Mouse (Mus musculus): ENCODE results near the gene Enho. TPM values are rescaled to one million over a fixed set of nuclear protein-coding genes. Genes with fewer than 3 reads are reported as not detected.
A peak's percentile ranks its signal among the peaks of the same experiment; 100 is the strongest.

Gene Enho
- polyA plus RNA-seq, 1 experiment from 2014 or later, result 33.7 TPM

- H3K9me3 ChIP-seq, result no peaks in the 10 kb centered on the region
- no peak overlapping the region for H3K27ac ChIP-seq
- ATAC-seq (ENCODE audit: insufficient number of reproducible peaks, insufficient read depth, low FRiP score, low TSS enrichment), result no peak
- 26% methylated on average over 6 of the region's 6 CpGs for WGBS
- H3K9ac ChIP-seq, result no peak overlapping the region
- H3K27me3 ChIP-seq, result 0 out of 2 replicates have a peak, but pooled peaks cover 5% of the 10 kb centered on the region
- peaks cover 58% of the 10 kb centered on the region for H3K4me1 ChIP-seq
- H3K4me3 ChIP-seq, result no peak overlapping the region
- no peaks in the 10 kb centered on the region for H3K36me3 ChIP-seq
- no peak overlapping the region for H3K4me2 ChIP-seq (replicated peaks)
These were observed 9.9 kb downstream of the Enho start for GRCm38 (mm10) chr4:41630196-41630595.

GRCm38 (mm10) chr4:41628202-41628927, 11.8 kb downstream of the Enho start:
- 4% methylated on average over 8 of the region's 8 CpGs for WGBS
- no peak overlapping the region for H3K4me2 ChIP-seq (replicated peaks)
- peaks cover 54% of the 10 kb centered on the region for H3K4me1 ChIP-seq
- peak overlapping the region; percentile 5; the same call in 1 of the 2 replicates for H3K9ac ChIP-seq
- H3K9me3 ChIP-seq, result no peaks in the 10 kb centered on the region
- H3K4me3 ChIP-seq, result no peak overlapping the region
- H3K27ac ChIP-seq, result peak overlapping the region; percentile 82
- peaks cover 9% of the 10 kb centered on the region; the same call in 1 of the 2 replicates for H3K27me3 ChIP-seq
- no peak; the same call in 1 of the 2 replicates for ATAC-seq (ENCODE audit: insufficient number of reproducible peaks, insufficient read depth, low FRiP score, low TSS enrichment)
- no peaks in the 10 kb centered on the region for H3K36me3 ChIP-seq

GRCm38 (mm10) chr4:41622071-41622470, 18.1 kb downstream of the Enho start:
- Histone ChIP-seq H3K27me3 (peaks cover 16% of the 10 kb centered on the region; the same call in 1 of the 2 replicates), H3K4me1 (0 out of 2 replicates have a peak, but pooled peaks cover 3% of the 10 kb centered on the region), H3K4me3 (no peak overlapping the region), H3K9me3 (no peaks in the 10 kb centered on the region), H3K36me3 (no peaks in the 10 kb centered on the region), H3K4me2 (replicated peaks) (no peak overlapping the region), H3K27ac (no peak overlapping the region), H3K9ac (no peak overlapping the region)
- no peak for ATAC-seq (ENCODE audit: insufficient number of reproducible peaks, insufficient read depth, low FRiP score, low TSS enrichment)
- WGBS, result 85% methylated on average over 14 of the region's 14 CpGs

- no peak overlapping the region for H3K27ac ChIP-seq
- H3K27me3 ChIP-seq, result peaks cover 8% of the 10 kb centered on the region; the same call in 1 of the 2 replicates
These were observed 21.0 kb downstream of the Enho start for GRCm38 (mm10) chr4:41618916-41619746.

GRCm38 (mm10) chr4:41615661-41616599, 24.2 kb downstream of the Enho start:
- no peaks in the 10 kb centered on the region for H3K9me3 ChIP-seq
- H3K4me3 ChIP-seq, result no peak overlapping the region
- 68% methylated on average over 9 of the region's 9 CpGs for WGBS
- no peak for ATAC-seq (ENCODE audit: insufficient number of reproducible peaks, insufficient read depth, low FRiP score, low TSS enrichment)
- H3K4me2 ChIP-seq (replicated peaks), result no peak overlapping the region
- H3K36me3 ChIP-seq, result no peaks in the 10 kb centered on the region
- 0 out of 2 replicates have a peak, but pooled peaks cover 3% of the 10 kb centered on the region for H3K4me1 ChIP-seq
- no peak overlapping the region for H3K9ac ChIP-seq
- H3K27ac ChIP-seq, result no peak overlapping the region
- 0 out of 2 replicates have a peak, but pooled peaks cover 8% of the 10 kb centered on the region for H3K27me3 ChIP-seq

More at GRCm38 (mm10) chr4:41618916-41619746, 21.0 kb downstream of the Enho start:
- WGBS, result 43% methylated on average over 12 of the region's 12 CpGs
- no peak overlapping the region for H3K4me2 ChIP-seq (replicated peaks)
- H3K4me1 ChIP-seq, result 0 out of 2 replicates have a peak, but pooled peaks cover 3% of the 10 kb centered on the region
- H3K36me3 ChIP-seq, result no peaks in the 10 kb centered on the region
- no peaks in the 10 kb centered on the region for H3K9me3 ChIP-seq
- no peak overlapping the region for H3K4me3 ChIP-seq
- ATAC-seq (ENCODE audit: insufficient number of reproducible peaks, insufficient read depth, low FRiP score, low TSS enrichment), result no peak; the same call in 1 of the 2 replicates
- H3K9ac ChIP-seq, result no peak overlapping the region

GRCm38 (mm10) chr4:41614156-41614555, 26.0 kb downstream of the Enho start:
- no peaks in the 10 kb centered on the region for H3K36me3 ChIP-seq
- no peak overlapping the region for H3K27ac ChIP-seq
- 9% methylated on average over 7 of the region's 7 CpGs for WGBS
- ATAC-seq (ENCODE audit: insufficient number of reproducible peaks, insufficient read depth, low FRiP score, low TSS enrichment), result no peak
- no peak overlapping the region for H3K4me2 ChIP-seq (replicated peaks)
- H3K9me3 ChIP-seq, result no peaks in the 10 kb centered on the region
- H3K9ac ChIP-seq, result no peak overlapping the region
- H3K4me3 ChIP-seq, result no peak overlapping the region
- H3K4me1 ChIP-seq, result 0 out of 2 replicates have a peak, but pooled peaks cover 3% of the 10 kb centered on the region
- H3K27me3 ChIP-seq, result 0 out of 2 replicates have a peak, but pooled peaks cover 4% of the 10 kb centered on the region

- no peak overlapping the region for H3K27ac ChIP-seq
- H3K4me1 ChIP-seq, result no peaks in the 10 kb centered on the region
- no peak overlapping the region for H3K9ac ChIP-seq
- no peaks in the 10 kb centered on the region for H3K27me3 ChIP-seq
- no peak for ATAC-seq (ENCODE audit: insufficient number of reproducible peaks, insufficient read depth, low FRiP score, low TSS enrichment)
- no peak overlapping the region for H3K4me3 ChIP-seq
- no peaks in the 10 kb centered on the region for H3K9me3 ChIP-seq
- WGBS, result 55% methylated on average over 8 of the region's 8 CpGs
- no peaks in the 10 kb centered on the region for H3K36me3 ChIP-seq
- H3K4me2 ChIP-seq (replicated peaks), result no peak overlapping the region
These were observed 28.0 kb downstream of the Enho start for GRCm38 (mm10) chr4:41612166-41612565.

- Histone ChIP-seq H3K27ac (no peak overlapping the region), H3K4me2 (replicated peaks) (no peak overlapping the region), H3K9ac (no peak overlapping the region), H3K36me3 (no peaks in the 10 kb centered on the region), H3K9me3 (no peaks in the 10 kb centered on the region), H3K27me3 (no peaks in the 10 kb centered on the region), H3K4me3 (no peak overlapping the region), H3K4me1 (no peaks in the 10 kb centered on the region)
- ATAC-seq (ENCODE audit: insufficient number of reproducible peaks, insufficient read depth, low FRiP score, low TSS enrichment), result no peak
- WGBS, result 35% methylated on average over 6 of the region's 6 CpGs
These were observed 29.5 kb downstream of the Enho start for GRCm38 (mm10) chr4:41610594-41610980.

GRCm38 (mm10) chr4:41609681-41610593, 30.2 kb downstream of the Enho start:
- no peaks in the 10 kb centered on the region for H3K27me3 ChIP-seq
- H3K9ac ChIP-seq, result no peak overlapping the region
- no peak overlapping the region for H3K4me2 ChIP-seq (replicated peaks)
- no peaks in the 10 kb centered on the region for H3K4me1 ChIP-seq
- H3K36me3 ChIP-seq, result no peaks in the 10 kb centered on the region
- 78% methylated on average over 10 of the region's 10 CpGs for WGBS
- ATAC-seq (ENCODE audit: insufficient number of reproducible peaks, insufficient read depth, low FRiP score, low TSS enrichment), result no peak
- no peak overlapping the region for H3K27ac ChIP-seq
- H3K4me3 ChIP-seq, result no peak overlapping the region
- no peaks in the 10 kb centered on the region for H3K9me3 ChIP-seq

GRCm38 (mm10) chr4:41606784-41607183, 33.3 kb downstream of the Enho start:
- Histone ChIP-seq H3K9ac (no peak overlapping the region), H3K4me1 (no peaks in the 10 kb centered on the region), H3K36me3 (no peaks in the 10 kb centered on the region), H3K27ac (no peak overlapping the region), H3K27me3 (no peaks in the 10 kb centered on the region; the same call in 1 of the 2 replicates), H3K4me2 (replicated peaks) (no peak overlapping the region), H3K9me3 (no peaks in the 10 kb centered on the region), H3K4me3 (no peak overlapping the region)
- 36% methylated on average over 4 of the region's 4 CpGs for WGBS
- ATAC-seq (ENCODE audit: insufficient number of reproducible peaks, insufficient read depth, low FRiP score, low TSS enrichment), result no peak

Data from embryonic facial prominence, embryonic 12.5 days (tissue).